Mouse (Mus musculus) left cerebral cortex, postnatal 36 days (tissue): ENCODE results near the gene Ust. TPM values are rescaled to one million over a fixed set of nuclear protein-coding genes. Genes with fewer than 3 reads are reported as not detected.

Source experiments
- DNase-seq, 2 experiments: peaks; one replicate each; pipeline ENCODE4 v3.0.0; 2021 to 2022; ENCODE audit warnings: low spot score in 2 of 2, mixed read lengths in 1 of 2
- intact Hi-C: fragments of 180-260 bp; cut with DNase I; formaldehyde crosslinking; loops from one replicate; pipeline ENCODE4 v1.15.1; 2025
- total RNA-seq, 2 experiments: library from RNA; stranded (reverse); gene quantifications; 2 replicates each; pipeline ENCODE4 v1.2.3; 2021

Ust gene
- total RNA-seq, 2 experiments from 2014 or later, result 21.0 to 24.6 TPM

GRCm38 (mm10) chr10:8350626-8351025 is 168.0 kb downstream of the Ust start:
- intact Hi-C loops, result no loop called here
- DNase-seq, result no peak

- no peak for DNase-seq
- intact Hi-C loops, result no loop called here
These were observed 171.1 kb downstream of the Ust start for GRCm38 (mm10) chr10:8347497-8347896.

DNA sequence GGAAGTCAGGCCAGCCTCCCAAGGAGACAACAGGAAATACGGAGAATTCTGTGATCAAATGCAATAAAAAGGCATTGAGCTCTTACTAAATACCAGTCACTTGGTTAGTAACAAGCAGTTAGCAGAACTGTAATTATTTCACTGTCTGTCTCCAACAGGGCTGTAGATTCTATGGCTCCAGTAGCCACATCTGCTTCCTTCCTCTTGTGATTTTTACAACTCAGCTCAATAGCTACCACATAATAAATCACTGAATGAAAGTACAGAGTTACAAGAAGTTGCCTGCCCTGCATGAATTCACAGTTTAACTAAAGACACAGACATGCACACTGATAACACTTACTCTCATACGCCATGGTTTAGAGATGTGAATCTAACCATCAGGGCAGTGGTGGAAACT is 176.1 kb downstream of the Ust start:
- intact Hi-C loops, result no loop called here
- no peak for DNase-seq

DNA sequence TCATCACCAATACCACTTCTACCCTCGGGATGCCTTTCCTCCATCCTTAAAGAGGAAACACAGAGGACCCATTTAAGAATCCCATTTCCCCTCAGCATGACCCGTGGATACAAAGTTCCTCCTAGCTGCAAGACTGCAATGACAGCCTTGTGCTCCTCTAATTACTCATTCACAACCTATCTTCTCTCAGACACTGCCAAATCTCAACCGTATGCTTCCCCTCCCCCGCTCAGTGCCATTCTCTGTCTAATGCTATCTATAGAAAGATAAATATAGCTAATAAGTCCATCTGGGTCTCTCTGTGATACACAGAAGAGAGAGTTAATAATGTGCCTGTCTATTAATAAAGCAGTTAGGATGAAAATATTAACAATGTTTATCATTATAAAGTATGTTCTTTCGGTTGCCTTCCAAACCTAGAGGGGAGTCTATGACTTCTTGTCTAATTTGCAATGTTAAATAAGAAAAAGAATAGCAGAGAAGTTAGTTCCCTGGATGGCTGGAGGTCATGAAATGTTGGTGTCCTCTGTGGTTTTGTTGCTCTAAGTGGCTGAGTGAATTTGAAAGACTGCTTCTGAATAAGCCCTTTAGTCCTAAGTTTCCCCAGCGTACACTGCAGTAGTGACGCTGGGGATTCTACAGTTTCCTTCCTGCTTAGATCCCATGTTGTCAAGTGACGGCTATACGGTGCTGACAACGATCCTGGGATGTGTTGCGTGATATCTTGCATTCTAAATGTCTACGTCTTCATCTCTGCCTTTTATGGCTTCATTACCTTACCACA is 178.8 kb downstream of the Ust start:
- intact Hi-C loops, result no loop called here
- DNase-seq, result no peak

- intact Hi-C loops, result no loop called here
- DNase-seq, result no peak
These were observed 182.0 kb downstream of the Ust start for GRCm38 (mm10) chr10:8336601-8337000.

DNA sequence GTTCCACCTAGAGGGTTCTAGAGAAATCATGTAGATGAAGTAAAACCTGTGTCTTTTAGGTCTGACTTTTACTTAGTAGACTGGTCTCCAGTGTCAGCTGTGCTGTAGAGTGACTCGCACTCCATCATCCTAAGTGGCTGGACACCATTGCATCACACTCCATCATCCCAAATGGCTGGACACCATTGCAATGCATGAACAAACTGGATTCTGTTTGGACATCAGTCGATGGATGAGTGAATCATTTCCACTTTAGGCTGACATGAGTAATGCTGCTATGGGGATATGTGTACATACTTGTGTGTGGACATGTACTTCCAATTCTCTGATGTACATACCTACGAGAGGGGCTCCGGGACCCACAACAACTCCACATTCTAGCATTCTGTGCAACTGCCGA is 187.7 kb downstream of the Ust start:
- intact Hi-C loops, result no loop called here

GRCm38 (mm10) chr10:8330006-8330405 is 188.6 kb downstream of the Ust start:
- no peak for DNase-seq
- intact Hi-C loops, result no loop called here

More for the DNA sequence above, 187.7 kb downstream of the Ust start:
- DNase-seq, result no peak

DNA sequence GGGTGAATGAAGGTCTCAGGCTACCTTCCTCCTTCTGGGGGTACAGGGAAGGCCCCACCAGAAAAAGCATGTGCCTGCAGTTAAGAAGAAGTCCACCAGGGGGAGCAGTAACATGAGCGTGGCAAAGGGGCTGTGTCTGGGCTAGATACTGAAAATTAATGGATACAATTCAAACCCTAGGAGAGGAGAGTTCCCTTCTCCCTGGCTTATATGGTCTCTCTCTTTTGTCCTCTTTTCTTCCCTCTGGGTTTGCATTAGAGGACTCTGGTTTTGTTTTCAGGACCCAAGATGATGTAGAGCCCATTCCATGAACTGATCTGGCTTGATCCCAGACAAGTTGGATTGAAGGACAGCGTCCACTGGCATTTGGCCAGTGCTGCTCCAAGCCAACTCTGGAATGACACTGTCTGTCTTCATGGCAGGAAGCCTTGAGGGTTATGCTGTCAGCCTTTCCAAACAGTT is 195.3 kb downstream of the Ust start:
- intact Hi-C loops, result loop anchor here (2.0 to 5.0 kb wide), 3 partner anchors 195 to 389 kb away; partner anchors contain the start of gene Ust
- DNase-seq, result peak; percentile 44 to 45

GRCm38 (mm10) chr10:8320771-8321170 is 197.9 kb downstream of the Ust start:
- intact Hi-C loops, result loop anchor here (5.0 kb wide), 2 partner anchors 362 to 392 kb away; no protein-coding TSS in a partner anchor
- DNase-seq, result no peak

- intact Hi-C loops, result no loop called here
- DNase-seq, result no peak
These were observed 209.2 kb downstream of the Ust start for GRCm38 (mm10) chr10:8309435-8309834.

DNA sequence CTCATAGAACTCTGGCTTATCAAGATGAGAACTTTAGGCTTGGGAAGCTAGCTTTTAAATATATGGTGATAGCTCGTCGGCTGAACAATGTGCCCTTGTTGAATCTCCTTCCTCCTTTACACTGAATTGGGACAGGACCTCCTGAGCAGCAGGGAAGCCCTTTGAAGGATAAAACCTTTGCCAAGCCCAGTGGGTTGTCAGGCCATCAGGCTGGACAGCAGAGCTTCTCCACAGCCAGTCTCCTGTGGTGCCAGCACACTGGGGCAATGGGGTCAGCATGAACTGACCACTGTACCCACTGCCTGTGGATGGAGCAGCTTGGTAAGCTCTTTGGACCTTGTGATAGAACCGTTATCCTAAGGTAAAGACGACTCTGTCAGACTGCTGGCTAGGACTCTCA is 214.4 kb downstream of the Ust start:
- intact Hi-C loops, result no loop called here
- DNase-seq, result no peak

DNA sequence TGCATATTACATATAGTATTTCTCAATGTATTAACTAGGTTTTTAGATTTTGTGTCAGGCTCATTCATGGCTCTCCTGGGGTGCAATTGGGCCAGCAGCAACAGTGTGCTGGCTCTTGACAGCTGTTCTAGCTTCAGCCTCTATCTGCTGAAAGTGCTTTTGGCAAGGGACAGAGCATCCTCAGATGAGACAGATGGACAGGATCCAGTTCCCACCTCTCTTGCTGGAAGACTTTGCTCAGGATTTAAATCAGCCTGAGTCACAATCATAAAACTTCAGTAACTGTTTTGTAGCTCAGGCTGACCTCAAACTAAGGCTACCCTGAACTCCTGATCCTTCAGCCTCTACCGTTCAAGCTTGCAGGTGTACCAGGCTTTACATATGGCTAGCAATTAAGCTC is 219.5 kb downstream of the Ust start:
- peak; percentile 15 to 19 for DNase-seq
- intact Hi-C loops, result no loop called here

- intact Hi-C loops, result no loop called here
- DNase-seq, result no peak
These were observed 221.4 kb downstream of the Ust start for GRCm38 (mm10) chr10:8297214-8297613.

DNA sequence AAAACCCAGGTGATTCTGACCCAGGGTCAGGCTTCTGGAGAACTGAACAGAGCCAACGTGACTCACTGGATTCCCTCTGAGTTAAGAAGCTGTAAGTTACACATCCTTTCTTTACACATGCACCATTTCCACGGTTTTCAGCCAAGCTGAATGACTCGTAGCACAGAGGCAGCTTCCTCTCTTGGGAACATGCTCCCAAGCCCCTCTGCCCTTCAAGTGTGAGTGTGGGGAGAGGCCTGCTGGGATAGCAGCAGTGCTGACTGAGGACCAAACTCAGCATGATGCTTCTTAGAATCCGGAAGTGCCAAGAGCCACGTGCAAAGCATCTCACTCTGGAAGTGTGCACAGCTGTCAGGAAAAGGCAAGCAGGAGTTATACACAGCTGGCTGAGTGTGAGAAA is 228.0 kb downstream of the Ust start:
- DNase-seq, result no peak
- intact Hi-C loops, result no loop called here

- intact Hi-C loops, result no loop called here
- DNase-seq, result no peak
These were observed 231.3 kb downstream of the Ust start for GRCm38 (mm10) chr10:8287350-8287791.

- no peak for DNase-seq
- intact Hi-C loops, result no loop called here
These were observed 234.6 kb downstream of the Ust start for GRCm38 (mm10) chr10:8283991-8284390.

- DNase-seq, result no peak
- intact Hi-C loops, result no loop called here
These were observed 241.5 kb downstream of the Ust start for GRCm38 (mm10) chr10:8277094-8277493.

DNA sequence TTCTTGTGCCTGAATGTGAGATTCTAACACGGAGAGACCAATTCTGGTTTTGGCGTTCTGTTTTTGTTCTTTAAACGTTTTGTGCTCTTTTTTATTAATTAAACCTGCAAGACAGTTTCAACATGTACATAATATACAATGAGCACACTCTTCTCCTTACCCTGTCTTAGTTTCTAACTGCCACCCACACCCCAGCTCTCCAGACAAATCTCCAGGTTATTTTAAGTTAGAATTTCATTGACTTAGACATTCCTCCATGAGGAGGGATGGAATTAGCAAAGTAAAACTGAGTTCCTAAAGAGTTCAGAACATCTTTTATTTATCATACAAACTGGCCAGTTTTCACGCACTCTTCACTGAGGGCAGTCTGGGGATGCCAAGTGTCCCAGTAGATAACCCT is 248.9 kb downstream of the Ust start:
- DNase-seq, result no peak
- intact Hi-C loops, result no loop called here

DNA sequence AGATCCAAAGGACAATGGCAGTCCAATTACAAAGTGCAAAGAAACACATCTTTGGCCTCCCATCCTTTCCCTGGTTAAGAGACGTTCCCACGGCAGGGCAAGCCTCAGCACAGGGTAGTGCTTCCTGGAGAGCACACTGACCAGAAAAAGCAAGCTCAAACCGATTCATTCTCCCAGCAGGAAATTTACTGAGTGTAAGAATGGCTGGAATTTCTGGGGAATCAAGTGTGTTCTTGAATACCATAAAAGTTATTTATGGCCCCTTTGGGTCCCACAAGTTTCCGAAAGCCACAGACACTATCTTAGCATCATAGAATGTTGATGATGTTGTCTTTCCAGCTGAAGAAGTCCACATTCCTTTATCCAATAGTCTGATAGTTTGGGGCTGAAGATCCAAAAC is 258.9 kb downstream of the Ust start:
- intact Hi-C loops, result no loop called here
- DNase-seq, result no peak

DNA sequence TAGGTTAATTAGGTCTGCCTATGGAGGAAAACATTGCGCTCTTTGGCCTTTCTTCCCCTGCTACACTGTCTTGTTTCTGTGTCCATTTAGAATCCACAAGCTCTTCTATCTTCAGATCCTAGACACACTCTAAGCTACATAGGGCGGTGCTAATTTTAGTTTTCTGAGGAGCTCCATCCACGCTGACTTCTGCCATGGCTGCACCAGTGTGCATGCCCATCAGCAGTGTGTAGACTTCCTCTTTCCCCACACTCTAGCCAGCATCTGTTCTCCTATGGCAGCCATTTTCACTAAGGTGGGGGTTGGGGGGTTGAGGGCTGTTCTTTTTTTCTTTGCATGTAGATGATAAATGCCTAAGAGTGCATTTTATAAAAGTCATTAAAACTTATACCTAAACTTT is 268.6 kb downstream of the Ust start:
- DNase-seq, result no peak

DNA sequence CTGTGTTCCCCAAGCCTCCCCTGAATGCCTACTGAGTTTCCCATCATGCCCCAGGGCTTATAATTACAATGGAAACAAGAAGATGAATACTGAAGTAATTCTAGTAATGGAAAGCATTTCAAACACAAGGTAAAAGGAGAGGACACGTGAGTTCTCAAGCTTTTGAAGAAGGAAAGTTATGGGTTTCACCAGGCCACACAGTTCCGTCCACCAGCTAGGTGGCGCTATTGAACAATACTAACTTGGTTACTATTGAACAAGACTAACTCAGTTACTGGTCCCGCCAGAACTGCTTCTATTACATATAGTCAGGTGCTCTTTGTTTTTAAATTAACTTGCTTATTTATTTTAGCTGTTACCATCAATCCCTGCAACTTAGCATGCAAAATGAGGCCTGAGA is 276.3 kb downstream of the Ust start:
- peak; percentile 51 to 62 for DNase-seq
- intact Hi-C loops, result loop anchor here (2.0 to 5.0 kb wide), 2 partner anchors 275 to 472 kb away; partner anchors contain the start of gene Ust

More for the DNA sequence above, 268.6 kb downstream of the Ust start:
- intact Hi-C loops, result no loop called here
